ENCODE assay signal across 18 mouse cellular contexts in genomic region chr10:104818252-104818651, GRCm38 (mm10).
DNase-seq lines count a peak whose midpoint lies in the region; ATAC-seq and TF ChIP-seq lines count a peak whose summit lies in the region.
"Had no signal": no experiment of that assay in that cellular context is flagged by ENCODE, and none has a peak within 500 bp of the region (broad histone marks: within the 10 kb centered on the region; RNA-seq: fewer than 3 reads in every experiment).

No protein-coding gene starts in this region.

- DNase-seq in forebrain, postnatal 0 days: no peak
- DNase-seq in heart, postnatal 10 days: no peak
- DNase-seq in spleen, postnatal 4 days (ENCODE audit: low spot score in 2 of 2): no peak
- DNase-seq: adrenal gland, adult 2 months; adrenal gland, postnatal 10 days; adrenal gland, postnatal 25 days; cerebellum, adult 11-12 months; cerebellum, adult 2 months; cerebellum, adult 9-10 months; cerebellum, postnatal 10 days; cerebellum, postnatal 25 days had no signal

- WGBS in forebrain, embryonic 12.5 days: 41% methylated on average over 4 of the region's 4 CpGs
- 20% methylated on average over 4 of the region's 4 CpGs for WGBS in forebrain, postnatal 0 days
- 30% methylated on average over 4 of the region's 4 CpGs for WGBS in forebrain, embryonic 13.5 days
- WGBS in forebrain, embryonic 15.5 days: 9% methylated on average over 4 of the region's 4 CpGs

- no peaks in the 10 kb centered on the region for H3K36me3 ChIP-seq in forebrain, embryonic 12.5 days (replicated peaks)
- no peaks in the 10 kb centered on the region for H3K36me3 ChIP-seq in forebrain, postnatal 0 days (ENCODE audit: insufficient read depth)
- H3K36me3 ChIP-seq in forebrain, embryonic 13.5 days (ENCODE audit: poor library complexity, severe bottlenecking): no peaks in the 10 kb centered on the region
- H3K36me3 ChIP-seq in forebrain, embryonic 15.5 days: no peaks in the 10 kb centered on the region
- H3K36me3 ChIP-seq: embryonic facial prominence, embryonic 10.5 days; embryonic facial prominence, embryonic 12.5 days had no signal

- intact Hi-C loops in heart, postnatal 10 days (cut with DNase I): no loop called here

- H3K4me2 ChIP-seq in forebrain, embryonic 12.5 days: no peak overlapping the region
- H3K4me2 ChIP-seq in forebrain, postnatal 0 days (ENCODE audit: low read depth): no peak overlapping the region
- no peak overlapping the region for H3K4me2 ChIP-seq in forebrain, embryonic 13.5 days
- no peak overlapping the region for H3K4me2 ChIP-seq in forebrain, embryonic 15.5 days (replicated peaks)
- H3K4me2 ChIP-seq: embryonic facial prominence, embryonic 12.5 days had no signal

- no peaks in the 10 kb centered on the region for H3K9me3 ChIP-seq in forebrain, embryonic 12.5 days
- no peaks in the 10 kb centered on the region for H3K9me3 ChIP-seq in forebrain, postnatal 0 days (ENCODE audit: low read length)
- no peaks in the 10 kb centered on the region for H3K9me3 ChIP-seq in forebrain, embryonic 13.5 days (replicated peaks)
- no peaks in the 10 kb centered on the region for H3K9me3 ChIP-seq in forebrain, embryonic 15.5 days
- H3K9me3 ChIP-seq: embryonic facial prominence, embryonic 10.5 days; embryonic facial prominence, embryonic 12.5 days had no signal

- H3K9ac ChIP-seq in forebrain, embryonic 12.5 days: no peak overlapping the region
- H3K9ac ChIP-seq in forebrain, postnatal 0 days: no peak overlapping the region
- H3K9ac ChIP-seq in forebrain, embryonic 13.5 days: no peak overlapping the region
- H3K9ac ChIP-seq in forebrain, embryonic 15.5 days (replicated peaks): no peak overlapping the region
- H3K9ac ChIP-seq: embryonic facial prominence, embryonic 12.5 days had no signal

- no peaks in the 10 kb centered on the region for H3K4me1 ChIP-seq in forebrain, embryonic 12.5 days
- H3K4me1 ChIP-seq in forebrain, postnatal 0 days (ENCODE audit: insufficient read depth): no peaks in the 10 kb centered on the region
- no peaks in the 10 kb centered on the region for H3K4me1 ChIP-seq in forebrain, embryonic 13.5 days
- H3K4me1 ChIP-seq in forebrain, embryonic 15.5 days: no peaks in the 10 kb centered on the region
- H3K4me1 ChIP-seq: embryonic facial prominence, embryonic 10.5 days; embryonic facial prominence, embryonic 12.5 days had no signal

- no peak for TF ChIP-seq CTCF in forebrain, postnatal 0 days (IDR thresholded peaks at IDR 0.05; ENCODE audit: low read depth)

- peak; percentile 41; the same call in 1 of the 2 replicates for ATAC-seq in forebrain, embryonic 12.5 days (ENCODE audit: low FRiP score)
- ATAC-seq in forebrain, postnatal 0 days: no peak
- ATAC-seq in forebrain, embryonic 13.5 days: peak; percentile 74; the same call in 1 of the 2 replicates
- ATAC-seq in forebrain, embryonic 15.5 days (replicated peaks): peak; percentile 55
- no peak for ATAC-seq in erythroblast, adult 5-6 weeks (replicated peaks; ENCODE audit: low FRiP score, poor library complexity, severe bottlenecking)

- H3K27me3 ChIP-seq in forebrain, embryonic 12.5 days: no peaks in the 10 kb centered on the region
- H3K27me3 ChIP-seq in forebrain, postnatal 0 days (ENCODE audit: insufficient read depth, low read length): no peaks in the 10 kb centered on the region
- H3K27me3 ChIP-seq in forebrain, embryonic 13.5 days: no peaks in the 10 kb centered on the region
- no peaks in the 10 kb centered on the region for H3K27me3 ChIP-seq in forebrain, embryonic 15.5 days
- H3K27me3 ChIP-seq: embryonic facial prominence, embryonic 12.5 days had no signal

- H3K4me3 ChIP-seq in forebrain, embryonic 12.5 days (replicated peaks): no peak overlapping the region
- H3K4me3 ChIP-seq in forebrain, postnatal 0 days (ENCODE audit: low read depth, low read length): no peak overlapping the region
- H3K4me3 ChIP-seq in forebrain, embryonic 13.5 days: no peak overlapping the region
- no peak overlapping the region for H3K4me3 ChIP-seq in forebrain, embryonic 15.5 days
- H3K4me3 ChIP-seq: embryonic facial prominence, embryonic 10.5 days; embryonic facial prominence, embryonic 12.5 days; erythroblast, embryonic 14.5 days had no signal

- H3K27ac ChIP-seq in forebrain, embryonic 12.5 days: no peak overlapping the region
- H3K27ac ChIP-seq in forebrain, postnatal 0 days (ENCODE audit: low read depth, low read length): no peak overlapping the region
- no peak overlapping the region for H3K27ac ChIP-seq in forebrain, embryonic 13.5 days
- H3K27ac ChIP-seq in forebrain, embryonic 15.5 days (replicated peaks): no peak overlapping the region
- H3K27ac ChIP-seq: embryonic facial prominence, embryonic 10.5 days; embryonic facial prominence, embryonic 12.5 days had no signal

Comparison
In these comparisons a context has a peak if more than half of its experiments do, and no peak if none do; other contexts are left out.
1. ATAC-seq: peak in forebrain, embryonic 12.5 days (single experiment), forebrain, embryonic 13.5 days (single experiment) and forebrain, embryonic 15.5 days (single experiment); none in forebrain, postnatal 0 days (single experiment) and erythroblast, adult 5-6 weeks (single experiment).